Mouse (Mus musculus): Measurements from ENCODE around the gene Flrt1.

GRCm38 (mm10) chr19:7111710-7112109 lies 6.2 kb upstream of the Flrt1 start:
- TF ChIP-seq MYOD1 (IDR thresholded peaks at IDR 0.05; ENCODE audit: control insufficient read depth in 1 of 3, insufficient read length in 2 of 3, low read depth in 2 of 3) (no peak), MAX (IDR thresholded peaks at IDR 0.05; ENCODE audit: low read depth) (no peak)
